Mouse (Mus musculus) forebrain, postnatal 0 days (tissue): ENCODE results near the gene Cd19. TPM values are rescaled to one million over a fixed set of nuclear protein-coding genes. Genes with fewer than 3 reads are reported as not detected.

Experiments
- ATAC-seq: fragments of 200-750 bp; cut with Nextera tagmentation; 2 replicates; pipeline ENCODE4 v1.8.0; 2017; ENCODE audit warnings: mild to moderate bottlenecking, moderate library complexity
- DNase-seq: peaks from one replicate; pipeline ENCODE4 v3.0.0-alpha.2; 2015
- H3K27ac ChIP-seq: fragments of 300-500 bp; sonication (generic); 2 replicates; pipeline ENCODE4 v1.5.1; 2014; ENCODE audit warnings: low read depth, mild to moderate bottlenecking, antibody characterized with exemption, low read length, moderate library complexity, mixed read lengths
- H3K27me3 ChIP-seq: fragments of 300-500 bp; sonication (generic); 2 replicates; pipeline ENCODE4 v1.6.1; 2014; ENCODE audit warnings: mild to moderate bottlenecking, low read length, mixed read lengths; ENCODE audit not compliant: insufficient read depth
- H3K36me3 ChIP-seq: fragments of 300-500 bp; sonication (generic); 2 replicates; pipeline ENCODE4 v1.6.1; 2014; ENCODE audit warnings: mild to moderate bottlenecking, moderate library complexity; ENCODE audit not compliant: insufficient read depth
- H3K4me1 ChIP-seq: fragments of 300-500 bp; sonication (generic); 2 replicates; pipeline ENCODE4 v1.6.1; 2014; ENCODE audit warnings: antibody characterized with exemption; ENCODE audit not compliant: insufficient read depth
- H3K4me2 ChIP-seq: fragments of 300-500 bp; sonication (generic); 2 replicates; pipeline ENCODE4 v1.6.1; 2014; ENCODE audit warnings: low read depth, mild to moderate bottlenecking, moderate library complexity
- H3K4me3 ChIP-seq: fragments of 300-500 bp; sonication (generic); 2 replicates; pipeline ENCODE4 v1.5.1; 2014; ENCODE audit warnings: low read depth, low read length, mixed read lengths
- H3K9ac ChIP-seq: fragments of 300-500 bp; sonication (generic); 2 replicates; pipeline ENCODE4 v1.6.1; 2014; ENCODE audit warnings: mild to moderate bottlenecking
- H3K9me3 ChIP-seq: fragments of 300-500 bp; sonication (generic); 2 replicates; pipeline ENCODE4 v1.6.1; 2016; ENCODE audit warnings: low read length
- CTCF ChIP-seq: sonication (generic); IDR thresholded peaks from 2 replicates; pipeline ENCODE4 v1.5.1; 2016; ENCODE audit warnings: antibody characterized with exemption, control low read depth, low read depth
- WGBS: fragments of 180-500 bp; shearing (Covaris S2); extraction: QIAGEN DNeasy Blood & Tissue Kit; methylation state at CpG from one replicate; pipeline ENCODE4 v1.1.7; 2014; 5-methylcytosine and 5-hydroxymethylcytosine counted together
- polyA plus RNA-seq: library from polyadenylated mRNA; unstranded; fragments of >200 nt; fragmentation: Nextera tagmentation; extraction: Ambion mirVana; gene quantifications from 2 replicates; pipeline ENCODE4 v1.2.1, GENCODE M21; 2015
- total RNA-seq: library from RNA; depleted of rRNA; stranded (reverse); fragments of >200 nt; gene quantifications from 2 replicates; pipeline ENCODE4 v1.2.3, GENCODE M21; 2014

Cd19 gene
- total and polyA plus RNA-seq, 2 experiments from 2014 or later, result 0.67 TPM; not detected in 1

DNA sequence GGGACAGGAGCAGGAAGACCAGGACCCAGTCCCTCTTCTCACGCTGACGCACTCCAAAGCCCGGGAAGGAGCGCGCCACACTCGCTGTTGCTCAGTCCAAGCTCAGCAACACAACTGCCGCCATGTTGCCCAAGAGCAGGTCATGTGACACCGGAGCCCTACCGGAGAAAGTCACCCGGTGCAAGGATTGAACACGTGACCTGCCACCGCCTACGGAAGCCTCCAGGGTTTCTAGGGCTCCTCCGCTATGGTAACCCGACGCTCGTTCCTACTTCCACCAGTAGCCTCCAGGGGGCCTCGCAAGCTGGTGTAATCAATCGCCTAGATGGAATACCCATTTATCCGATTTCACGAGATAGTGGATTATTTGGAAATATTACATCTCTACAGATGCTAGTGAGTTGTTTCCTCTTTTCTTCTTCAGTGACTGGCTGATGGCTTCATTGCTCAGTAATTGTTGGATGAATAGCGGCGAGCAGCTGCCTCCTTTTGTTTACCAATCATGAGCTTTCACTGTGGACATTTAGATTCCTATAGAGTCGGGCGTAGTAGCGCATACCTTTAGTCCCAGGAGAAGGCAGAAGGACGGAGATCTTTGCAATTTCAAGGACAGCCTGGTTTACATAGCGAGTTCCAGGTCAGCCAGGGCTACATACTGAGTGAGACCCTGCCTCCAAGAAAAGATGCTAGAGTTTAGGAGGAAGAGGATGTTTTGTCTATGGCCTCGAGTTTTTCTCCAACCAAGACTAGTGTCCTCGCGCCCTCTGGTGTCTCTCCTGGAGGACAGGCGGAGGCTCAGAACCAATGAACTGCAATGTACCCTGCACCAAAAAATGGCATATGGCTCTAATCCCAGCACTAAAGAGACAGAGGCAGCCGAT, 37.2 kb downstream of the Cd19 start, which contains the start of gene Spns1:
TSS of gene Spns1 (minus strand) at position 173 of the 881 bp plus-strand sequence.
- Histone ChIP-seq H3K4me2 (peak within 1 kb of the TSS; percentile 94), H3K27ac (peak within 1 kb of the TSS; percentile 83), H3K9me3 (no peaks in the 10 kb centered on the region), H3K4me1 (peaks cover 7% of the 10 kb centered on the region; the same call in 1 of the 2 replicates), H3K27me3 (no peaks in the 10 kb centered on the region), H3K36me3 (peaks cover 23% of the 10 kb centered on the region), H3K4me3 (peak within 1 kb of the TSS; percentile 86), H3K9ac (peak within 1 kb of the TSS; percentile 82)
- TF ChIP-seq CTCF, result peak; percentile 93
- DNase-seq (peak; percentile 99), ATAC-seq (peak; percentile 98)
- whole genome bisulfite sequencing, result under 1% methylated on average over 33 of the region's 33 CpGs

GRCm38 (mm10) chr7:126376903-126377277, 37.8 kb downstream of the Cd19 start:
- WGBS, result 3% methylated on average over 27 of the region's 27 CpGs
- H3K4me2 ChIP-seq, result peak overlapping the region; percentile 94
- TF ChIP-seq CTCF, result no peak
- H3K27ac ChIP-seq, result peak overlapping the region; percentile 66; the same call in 1 of the 2 replicates
- ATAC-seq (peak; percentile 36), DNase-seq (no peak)
- peaks cover 7% of the 10 kb centered on the region; the same call in 1 of the 2 replicates for H3K4me1 ChIP-seq
- H3K27me3 ChIP-seq, result no peaks in the 10 kb centered on the region
- no peaks in the 10 kb centered on the region for H3K9me3 ChIP-seq
- peaks cover 29% of the 10 kb centered on the region for H3K36me3 ChIP-seq
- H3K4me3 ChIP-seq, result peak overlapping the region; percentile 86
- H3K9ac ChIP-seq, result peak overlapping the region; percentile 82

DNA sequence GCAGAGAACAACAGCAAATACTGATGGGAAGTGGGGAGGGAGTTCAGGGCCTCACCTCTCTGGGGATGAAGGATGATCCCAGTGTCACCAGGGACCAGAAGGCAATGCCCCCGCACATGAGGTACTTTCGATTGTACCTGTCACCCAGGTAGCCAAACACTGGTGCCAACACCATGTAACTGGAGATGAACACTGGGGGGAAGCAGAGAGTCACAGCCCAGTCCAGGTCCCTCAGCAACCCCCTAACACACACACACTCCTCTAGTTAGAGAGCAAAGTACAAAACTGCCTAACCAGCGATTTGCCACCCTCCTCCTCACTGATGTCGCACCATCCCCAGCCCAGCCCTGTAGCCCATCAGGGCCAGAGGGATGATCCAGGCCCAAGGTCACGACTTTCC, 39.7 kb downstream of the Cd19 start:
- 0 out of 2 replicates have a peak, but pooled peaks have one; percentile 18 for TF ChIP-seq CTCF
- Histone ChIP-seq H3K9me3 (no peaks in the 10 kb centered on the region), H3K4me3 (no peak overlapping the region), H3K36me3 (peaks cover 48% of the 10 kb centered on the region), H3K4me1 (peaks cover 7% of the 10 kb centered on the region; the same call in 1 of the 2 replicates), H3K4me2 (no peak overlapping the region), H3K27me3 (no peaks in the 10 kb centered on the region), H3K27ac (no peak overlapping the region), H3K9ac (no peak overlapping the region)
- ATAC-seq (no peak), DNase-seq (no peak)
- 78% methylated on average over 5 of the region's 5 CpGs for WGBS

- 87% methylated on average over 6 of the region's 6 CpGs for WGBS
- Histone ChIP-seq H3K4me1 (peaks cover 7% of the 10 kb centered on the region; the same call in 1 of the 2 replicates), H3K36me3 (peaks cover 52% of the 10 kb centered on the region), H3K4me2 (no peak overlapping the region), H3K9me3 (no peaks in the 10 kb centered on the region), H3K27ac (no peak overlapping the region), H3K4me3 (no peak overlapping the region), H3K27me3 (no peaks in the 10 kb centered on the region), H3K9ac (no peak overlapping the region)
- DNase-seq (no peak), ATAC-seq (no peak)
- TF ChIP-seq CTCF, result no peak
Observed at GRCm38 (mm10) chr7:126374526-126374925, 40.2 kb downstream of the Cd19 start.

GRCm38 (mm10) chr7:126373007-126373406, 41.7 kb downstream of the Cd19 start:
- Histone ChIP-seq H3K4me2 (no peak overlapping the region), H3K9ac (no peak overlapping the region), H3K27me3 (no peaks in the 10 kb centered on the region), H3K4me3 (no peak overlapping the region), H3K36me3 (peaks cover 59% of the 10 kb centered on the region), H3K4me1 (peaks cover 7% of the 10 kb centered on the region; the same call in 1 of the 2 replicates), H3K9me3 (no peaks in the 10 kb centered on the region), H3K27ac (no peak overlapping the region)
- WGBS, result 86% methylated on average over 9 of the region's 9 CpGs
- no peak for TF ChIP-seq CTCF
- DNase-seq (no peak), ATAC-seq (no peak)

DNA sequence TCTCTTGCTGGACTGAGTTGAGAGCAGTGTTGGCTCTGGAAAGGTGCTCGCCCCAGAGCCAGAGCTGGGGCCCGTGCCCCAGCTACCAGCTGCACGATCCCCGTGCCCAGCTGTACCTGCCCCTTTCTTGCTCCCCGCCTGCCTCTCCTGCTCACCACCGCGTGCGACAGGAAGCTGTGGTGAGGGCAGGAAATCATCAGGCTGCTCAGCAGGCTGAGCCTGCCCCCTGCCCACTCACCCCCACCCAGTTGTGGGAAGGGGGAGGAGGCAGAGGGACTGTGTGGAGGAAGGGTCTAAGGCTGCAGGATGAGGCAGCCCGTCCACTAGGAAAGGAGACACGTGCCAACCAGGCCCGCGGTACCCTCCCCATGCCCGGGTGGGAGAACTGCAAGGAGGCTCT, 45.3 kb downstream of the Cd19 start, which contains the start of gene Lat:
TSS of gene Lat (minus strand) at position 178 of the 400 bp plus-strand sequence.
- Histone ChIP-seq H3K36me3 (peaks cover 61% of the 10 kb centered on the region), H3K27ac (no peak within 1 kb of the TSS), H3K4me2 (no peak within 1 kb of the TSS), H3K4me3 (no peak within 1 kb of the TSS), H3K27me3 (no peaks in the 10 kb centered on the region), H3K9me3 (no peaks in the 10 kb centered on the region), H3K9ac (no peak within 1 kb of the TSS), H3K4me1 (no peaks in the 10 kb centered on the region)
- WGBS, result 83% methylated on average over 13 of the region's 13 CpGs
- ATAC-seq (no peak), DNase-seq (no peak)
- no peak for TF ChIP-seq CTCF

GRCm38 (mm10) chr7:126368367-126368766, 46.3 kb downstream of the Cd19 start:
- Histone ChIP-seq H3K4me1 (no peaks in the 10 kb centered on the region), H3K27me3 (no peaks in the 10 kb centered on the region), H3K27ac (no peak overlapping the region), H3K9me3 (no peaks in the 10 kb centered on the region), H3K9ac (no peak overlapping the region), H3K4me2 (no peak overlapping the region), H3K36me3 (peaks cover 56% of the 10 kb centered on the region), H3K4me3 (no peak overlapping the region)
- TF ChIP-seq CTCF, result no peak
- ATAC-seq (no peak), DNase-seq (no peak)
- 90% methylated on average over 8 of the region's 8 CpGs for WGBS
